Mouse (Mus musculus): ENCODE data around the gene C2cd4b.

Gene C2cd4b

GRCm38 (mm10) chr9:67771293-67771692, 12.1 kb downstream of the C2cd4b start:
- DNase-seq (ENCODE audit: low read depth, low spot score): no peak

- DNase-seq (ENCODE audit: low read depth, low spot score): no peak
These were observed 15.0 kb downstream of the C2cd4b start for GRCm38 (mm10) chr9:67774201-67774600.

- no peak for DNase-seq (ENCODE audit: low read depth, low spot score)
These were observed 19.3 kb downstream of the C2cd4b start for GRCm38 (mm10) chr9:67778553-67778952.

- DNase-seq (ENCODE audit: low read depth, low spot score): no peak
These were observed 23.5 kb downstream of the C2cd4b start for GRCm38 (mm10) chr9:67782786-67783185.

- no peak for DNase-seq (ENCODE audit: low read depth, low spot score)
These were observed 24.2 kb downstream of the C2cd4b start for GRCm38 (mm10) chr9:67783464-67783863.

- DNase-seq (ENCODE audit: low read depth, low spot score): no peak
These were observed 24.7 kb downstream of the C2cd4b start for GRCm38 (mm10) chr9:67783925-67784324.

GRCm38 (mm10) chr9:67786311-67786710, 27.1 kb downstream of the C2cd4b start:
- DNase-seq (ENCODE audit: low read depth, low spot score): no peak

- no peak for DNase-seq (ENCODE audit: low read depth, low spot score)
These were observed 28.4 kb downstream of the C2cd4b start for GRCm38 (mm10) chr9:67787671-67788070.

- DNase-seq (ENCODE audit: low read depth, low spot score): peak; percentile 9
These were observed 33.2 kb downstream of the C2cd4b start for GRCm38 (mm10) chr9:67792405-67792804.

GRCm38 (mm10) chr9:67793501-67793900, 34.3 kb downstream of the C2cd4b start:
- DNase-seq (ENCODE audit: low read depth, low spot score): no peak

- DNase-seq (ENCODE audit: low read depth, low spot score): no peak
These were observed 35.0 kb downstream of the C2cd4b start for GRCm38 (mm10) chr9:67794216-67794615.

- no peak for DNase-seq (ENCODE audit: low read depth, low spot score)
These were observed 35.4 kb downstream of the C2cd4b start for GRCm38 (mm10) chr9:67794668-67795067.

- DNase-seq (ENCODE audit: low read depth, low spot score): no peak
These were observed 36.0 kb downstream of the C2cd4b start for GRCm38 (mm10) chr9:67795205-67795675.

GRCm38 (mm10) chr9:67799078-67799819, 40.0 kb downstream of the C2cd4b start:
- DNase-seq (ENCODE audit: low read depth, low spot score): peak; percentile 69

- peak; percentile 64 for DNase-seq (ENCODE audit: low read depth, low spot score)
These were observed 43.0 kb downstream of the C2cd4b start for GRCm38 (mm10) chr9:67802241-67802640.

- DNase-seq (ENCODE audit: low read depth, low spot score): no peak
These were observed 47.8 kb downstream of the C2cd4b start for GRCm38 (mm10) chr9:67807000-67807399.

GRCm38 (mm10) chr9:67810527-67810926, 51.3 kb downstream of the C2cd4b start:
- no peak for DNase-seq (ENCODE audit: low read depth, low spot score)
